Mouse (Mus musculus): ENCODE measurements at regions not wholly inside any gene's neighbourhood (a gene's known extent, or its start where the extent isn't known, plus 50 kb on each side); places are given as distances from the start of the nearest gene placed in this dataset.

DNA sequence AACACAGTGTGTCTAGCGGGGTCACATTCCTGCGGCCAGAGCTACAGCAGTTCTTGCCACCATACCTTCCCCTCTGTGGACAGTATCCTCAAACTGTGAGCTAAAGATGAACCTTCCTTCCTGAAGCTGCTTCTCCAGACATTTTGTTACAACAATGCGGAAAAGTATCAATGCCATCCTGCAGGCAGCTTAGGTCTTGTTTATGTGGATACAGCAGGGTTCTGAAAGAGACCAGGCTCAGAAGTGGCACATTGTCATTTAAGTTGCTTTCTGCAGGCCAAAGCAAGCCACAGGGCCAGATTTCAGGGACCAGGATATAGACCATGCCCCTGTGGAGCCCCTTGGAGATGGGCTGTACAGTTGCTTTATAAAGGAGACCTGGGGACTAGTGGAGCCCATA lies 188.3 kb upstream of the Sesn3 start:
- no peak overlapping the region for H3K4me3 ChIP-seq (ENCODE audit: low read depth, low read length)
- no peak overlapping the region for H3K9ac ChIP-seq (ENCODE audit: low read length)
- ATAC-seq, result no peak
- H3K27me3 ChIP-seq (replicated peaks; ENCODE audit: control insufficient read depth, insufficient read depth, low read length), result no peaks in the 10 kb centered on the region
- H3K27ac ChIP-seq (ENCODE audit: low read depth, low read length), result no peak overlapping the region
- no peaks in the 10 kb centered on the region for H3K36me3 ChIP-seq (ENCODE audit: control insufficient read depth, insufficient read depth, low read length)
- no peaks in the 10 kb centered on the region for H3K4me1 ChIP-seq (ENCODE audit: control insufficient read depth, insufficient read depth, low read length)
- no peaks in the 10 kb centered on the region for H3K9me3 ChIP-seq (replicated peaks; ENCODE audit: control insufficient read depth, low read length)
- WGBS, result 94% methylated on average over 3 of the region's 3 CpGs
- no peak overlapping the region for H3K4me2 ChIP-seq (ENCODE audit: low read length)
- DNase-seq (ENCODE audit: low spot score), result no peak

DNA sequence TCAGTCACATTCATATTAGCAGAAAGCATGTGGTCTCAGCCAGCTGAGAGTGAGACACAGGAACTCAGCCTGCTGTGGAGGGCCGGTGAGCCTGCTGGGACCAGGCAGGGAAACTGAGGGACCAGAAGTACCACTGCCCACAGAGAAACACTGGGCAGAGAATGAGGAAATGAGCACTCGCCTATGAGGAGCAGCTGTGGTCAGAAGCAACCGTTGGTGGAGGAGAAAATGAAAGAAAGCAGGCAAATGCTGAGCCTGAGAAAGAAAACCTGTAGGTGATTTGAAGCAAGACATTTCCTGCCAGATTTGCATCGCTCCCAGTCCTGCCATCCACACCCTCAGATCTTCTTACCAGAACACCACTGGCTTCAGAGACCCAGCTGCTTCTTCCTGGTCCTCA lies 187.0 kb upstream of the Sesn3 start:
- no peaks in the 10 kb centered on the region for H3K36me3 ChIP-seq (ENCODE audit: control insufficient read depth, insufficient read depth, low read length)
- H3K9ac ChIP-seq (ENCODE audit: low read length), result no peak overlapping the region
- H3K4me3 ChIP-seq (ENCODE audit: low read depth, low read length), result no peak overlapping the region
- 85% methylated on average over 4 of the region's 4 CpGs for WGBS
- no peak for DNase-seq (ENCODE audit: low spot score)
- H3K27ac ChIP-seq (ENCODE audit: low read depth, low read length), result no peak overlapping the region
- H3K9me3 ChIP-seq (replicated peaks; ENCODE audit: control insufficient read depth, low read length), result no peaks in the 10 kb centered on the region
- H3K4me2 ChIP-seq (ENCODE audit: low read length), result no peak overlapping the region
- H3K27me3 ChIP-seq (replicated peaks; ENCODE audit: control insufficient read depth, insufficient read depth, low read length), result no peaks in the 10 kb centered on the region
- no peaks in the 10 kb centered on the region for H3K4me1 ChIP-seq (ENCODE audit: control insufficient read depth, insufficient read depth, low read length)
- ATAC-seq, result no peak

DNA sequence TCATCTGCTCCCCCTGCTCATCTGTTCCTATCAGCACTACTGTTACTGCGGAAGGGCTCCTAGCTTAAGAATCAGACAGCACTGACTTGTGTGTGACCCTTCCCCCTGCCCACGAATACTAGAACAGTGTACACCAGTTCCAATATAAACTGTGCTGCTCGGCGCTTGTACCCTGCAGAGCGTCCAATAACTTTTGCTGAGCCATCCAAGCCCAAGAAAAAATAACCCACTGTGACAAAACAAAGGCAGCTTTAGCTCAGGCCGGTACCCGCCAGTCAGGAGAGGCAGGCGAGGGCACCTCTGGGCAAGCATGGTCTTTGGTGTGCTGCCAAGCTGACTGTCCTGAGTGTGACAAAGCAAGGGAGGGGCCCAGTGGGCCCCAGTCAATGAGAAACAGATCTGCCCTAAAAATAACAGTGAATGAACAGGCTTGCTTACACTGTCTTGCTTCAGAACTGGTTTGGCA lies 185.0 kb upstream of the Sesn3 start:
- H3K4me2 ChIP-seq (ENCODE audit: low read length), result no peak overlapping the region
- H3K27ac ChIP-seq (ENCODE audit: low read depth, low read length), result no peak overlapping the region
- H3K36me3 ChIP-seq (ENCODE audit: control insufficient read depth, insufficient read depth, low read length), result no peaks in the 10 kb centered on the region
- H3K4me1 ChIP-seq (ENCODE audit: control insufficient read depth, insufficient read depth, low read length), result no peaks in the 10 kb centered on the region
- H3K9me3 ChIP-seq (replicated peaks; ENCODE audit: control insufficient read depth, low read length), result no peaks in the 10 kb centered on the region
- ATAC-seq (peak; percentile 76), DNase-seq (ENCODE audit: low spot score) (peak; percentile 55)
- H3K27me3 ChIP-seq (replicated peaks; ENCODE audit: control insufficient read depth, insufficient read depth, low read length), result no peaks in the 10 kb centered on the region
- no peak overlapping the region for H3K9ac ChIP-seq (ENCODE audit: low read length)
- no peak overlapping the region for H3K4me3 ChIP-seq (ENCODE audit: low read depth, low read length)
- WGBS, result 38% methylated on average over 8 of the region's 8 CpGs

DNA sequence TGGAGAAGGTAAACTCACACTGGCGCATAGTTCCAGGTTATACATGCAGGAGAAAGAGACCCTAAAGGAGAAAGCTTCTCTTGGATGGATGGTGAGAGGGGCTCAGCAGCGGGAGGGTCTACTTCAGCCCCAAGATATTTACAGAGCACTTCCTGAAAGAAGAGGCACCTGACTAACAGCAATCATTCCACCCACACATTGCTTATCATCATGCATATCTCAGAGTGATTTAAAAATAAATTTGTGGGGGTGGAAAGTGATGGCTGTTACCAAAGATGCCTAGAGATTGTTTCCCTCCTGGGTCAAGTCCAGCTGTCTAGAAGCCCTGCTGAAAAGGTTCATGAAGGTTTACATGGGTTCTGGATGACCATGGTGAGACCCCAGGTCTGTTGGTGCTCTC lies 184.4 kb upstream of the Sesn3 start:
- WGBS, result 94% methylated on average over 2 of the region's 2 CpGs
- H3K9ac ChIP-seq (ENCODE audit: low read length), result no peak overlapping the region
- no peaks in the 10 kb centered on the region for H3K4me1 ChIP-seq (ENCODE audit: control insufficient read depth, insufficient read depth, low read length)
- no peak overlapping the region for H3K4me2 ChIP-seq (ENCODE audit: low read length)
- ATAC-seq, result no peak
- DNase-seq (ENCODE audit: low spot score), result no peak
- no peaks in the 10 kb centered on the region for H3K36me3 ChIP-seq (ENCODE audit: control insufficient read depth, insufficient read depth, low read length)
- no peaks in the 10 kb centered on the region for H3K27me3 ChIP-seq (replicated peaks; ENCODE audit: control insufficient read depth, insufficient read depth, low read length)
- no peaks in the 10 kb centered on the region for H3K9me3 ChIP-seq (replicated peaks; ENCODE audit: control insufficient read depth, low read length)
- H3K27ac ChIP-seq (ENCODE audit: low read depth, low read length), result no peak overlapping the region
- no peak overlapping the region for H3K4me3 ChIP-seq (ENCODE audit: low read depth, low read length)

DNA sequence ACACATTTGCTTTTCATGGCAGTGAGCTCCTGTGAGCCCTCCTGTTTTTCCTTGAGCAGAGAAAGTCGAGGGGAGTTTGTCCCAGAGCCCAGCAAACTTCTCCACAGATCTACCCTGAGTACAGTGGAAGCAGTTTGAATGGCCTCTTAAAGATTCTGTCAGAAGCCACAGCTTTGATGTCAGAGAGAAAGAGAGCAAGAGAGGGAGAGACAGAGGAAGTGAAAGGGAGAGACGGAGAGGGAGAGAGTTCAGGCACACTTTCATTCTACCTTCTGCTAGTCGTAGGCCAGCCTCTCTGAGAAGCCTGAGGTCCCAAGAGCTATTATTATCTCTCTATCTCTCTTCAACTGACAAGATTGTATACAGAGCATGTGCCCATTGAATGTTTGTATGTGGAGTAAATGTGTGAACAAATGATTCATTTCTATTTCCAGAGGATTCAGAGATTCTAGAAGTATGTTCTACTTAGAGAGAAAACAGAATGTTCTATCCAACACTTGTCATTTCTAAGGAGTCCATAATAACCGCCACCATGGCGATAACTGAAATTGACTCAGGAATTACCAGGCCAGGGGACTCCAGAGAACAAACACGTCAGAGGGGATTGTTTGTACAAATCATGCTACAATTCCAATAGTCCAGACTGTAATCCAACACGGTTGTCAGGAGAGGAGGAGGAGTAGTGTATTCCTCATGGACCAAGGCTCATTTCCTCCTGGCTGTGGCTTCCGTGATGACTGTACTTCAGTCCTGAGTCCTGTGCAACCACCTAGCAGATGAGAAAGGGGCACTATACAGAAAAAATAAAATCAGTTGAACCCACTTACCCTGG lies 183.6 kb upstream of the Sesn3 start:
- H3K27ac ChIP-seq (ENCODE audit: low read depth, low read length), result no peak overlapping the region
- no peak overlapping the region for H3K4me3 ChIP-seq (ENCODE audit: low read depth, low read length)
- no peaks in the 10 kb centered on the region for H3K4me1 ChIP-seq (ENCODE audit: control insufficient read depth, insufficient read depth, low read length)
- ATAC-seq, result no peak
- DNase-seq (ENCODE audit: low spot score), result no peak
- H3K9ac ChIP-seq (ENCODE audit: low read length), result no peak overlapping the region
- H3K36me3 ChIP-seq (ENCODE audit: control insufficient read depth, insufficient read depth, low read length), result no peaks in the 10 kb centered on the region
- WGBS, result 81% methylated on average over 8 of the region's 8 CpGs
- no peaks in the 10 kb centered on the region for H3K27me3 ChIP-seq (replicated peaks; ENCODE audit: control insufficient read depth, insufficient read depth, low read length)
- H3K9me3 ChIP-seq (replicated peaks; ENCODE audit: control insufficient read depth, low read length), result no peaks in the 10 kb centered on the region
- H3K4me2 ChIP-seq (ENCODE audit: low read length), result no peak overlapping the region

DNA sequence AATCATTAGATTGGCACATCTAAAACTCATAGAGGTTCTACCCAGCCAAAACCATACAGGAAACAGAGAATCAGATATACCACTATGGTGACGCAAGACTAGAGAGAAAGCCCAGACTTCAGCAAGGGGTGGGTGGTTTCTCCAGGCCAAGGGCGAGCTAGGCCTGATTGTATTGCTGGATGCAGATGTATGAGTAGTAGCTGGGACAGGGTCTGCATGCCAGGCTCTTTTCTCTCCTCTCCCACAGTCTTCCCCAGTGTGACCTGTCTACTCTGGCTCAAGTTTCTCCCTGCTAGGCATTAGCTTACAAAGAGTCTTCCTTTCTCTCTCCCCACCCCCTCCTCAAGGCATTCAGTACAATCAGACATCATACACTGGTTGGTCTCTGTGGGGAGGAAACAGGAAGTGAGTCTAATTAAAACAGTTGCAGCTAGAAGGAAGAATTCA lies 181.8 kb upstream of the Sesn3 start:
- Histone ChIP-seq H3K27me3 (replicated peaks; ENCODE audit: control insufficient read depth, insufficient read depth, low read length) (no peaks in the 10 kb centered on the region), H3K4me3 (ENCODE audit: low read depth, low read length) (no peak overlapping the region), H3K27ac (ENCODE audit: low read depth, low read length) (no peak overlapping the region), H3K9ac (ENCODE audit: low read length) (no peak overlapping the region), H3K9me3 (replicated peaks; ENCODE audit: control insufficient read depth, low read length) (no peaks in the 10 kb centered on the region), H3K36me3 (ENCODE audit: control insufficient read depth, insufficient read depth, low read length) (no peaks in the 10 kb centered on the region), H3K4me1 (ENCODE audit: control insufficient read depth, insufficient read depth, low read length) (no peaks in the 10 kb centered on the region), H3K4me2 (ENCODE audit: low read length) (no peak overlapping the region)
- ATAC-seq, result no peak
- 84% methylated on average over 2 of the region's 2 CpGs for WGBS
- DNase-seq (ENCODE audit: low spot score), result no peak

DNA sequence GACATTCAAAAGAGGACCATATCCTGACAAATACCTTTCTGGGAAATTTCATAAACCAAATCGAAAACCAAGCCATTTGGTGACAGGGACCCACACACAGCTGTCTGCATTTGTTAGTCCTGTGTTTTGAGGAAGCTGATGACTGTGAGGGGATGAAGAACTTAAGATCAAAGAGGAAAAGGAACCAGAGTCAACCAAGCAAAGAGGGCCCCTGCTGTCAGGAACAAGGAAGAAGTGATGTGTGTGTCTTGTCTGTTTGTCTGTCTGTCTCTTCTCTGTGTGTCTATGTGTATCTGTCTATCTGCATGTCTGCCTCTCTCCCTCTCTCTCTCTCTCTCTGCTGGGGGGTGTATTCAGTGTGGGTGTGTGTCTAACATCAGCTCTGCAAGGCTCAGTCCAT lies 171.3 kb upstream of the Sesn3 start:
- no peak overlapping the region for H3K27ac ChIP-seq (ENCODE audit: low read depth, low read length)
- H3K9me3 ChIP-seq (replicated peaks; ENCODE audit: control insufficient read depth, low read length), result no peaks in the 10 kb centered on the region
- no peak overlapping the region for H3K4me3 ChIP-seq (ENCODE audit: low read depth, low read length)
- H3K27me3 ChIP-seq (replicated peaks; ENCODE audit: control insufficient read depth, insufficient read depth, low read length), result no peaks in the 10 kb centered on the region
- no peak overlapping the region for H3K4me2 ChIP-seq (ENCODE audit: low read length)
- H3K9ac ChIP-seq (ENCODE audit: low read length), result no peak overlapping the region
- ATAC-seq (no peak), DNase-seq (ENCODE audit: low spot score) (no peak)
- WGBS, result 76% methylated on average over 1 of the region's 1 CpGs
- H3K4me1 ChIP-seq (ENCODE audit: control insufficient read depth, insufficient read depth, low read length), result no peaks in the 10 kb centered on the region
- H3K36me3 ChIP-seq (ENCODE audit: control insufficient read depth, insufficient read depth, low read length), result no peaks in the 10 kb centered on the region

DNA sequence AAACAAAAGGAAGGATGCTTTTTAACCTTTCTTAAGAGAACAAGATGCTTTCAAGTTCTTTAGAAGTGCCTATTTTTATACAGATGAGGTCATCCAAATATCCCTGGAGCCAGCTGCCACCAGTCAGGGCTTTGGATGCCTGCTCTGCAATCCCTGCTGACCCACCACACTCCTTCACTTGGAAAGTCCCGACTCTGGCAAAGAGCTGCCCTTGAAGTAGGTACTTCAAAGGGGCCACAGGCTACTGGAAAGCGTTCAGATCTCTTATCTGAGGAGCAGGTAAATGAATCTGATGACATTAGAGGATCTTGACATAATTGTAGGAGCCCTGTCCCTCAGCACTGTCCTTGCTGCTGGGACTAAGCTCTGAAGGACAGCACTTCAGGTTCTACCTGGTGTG lies 169.9 kb upstream of the Sesn3 start:
- H3K9ac ChIP-seq (ENCODE audit: low read length), result no peak overlapping the region
- no peak overlapping the region for H3K27ac ChIP-seq (ENCODE audit: low read depth, low read length)
- ATAC-seq, result no peak
- H3K4me2 ChIP-seq (ENCODE audit: low read length), result no peak overlapping the region
- H3K27me3 ChIP-seq (replicated peaks; ENCODE audit: control insufficient read depth, insufficient read depth, low read length), result no peaks in the 10 kb centered on the region
- H3K4me1 ChIP-seq (ENCODE audit: control insufficient read depth, insufficient read depth, low read length), result no peaks in the 10 kb centered on the region
- WGBS, result 57% methylated on average over 2 of the region's 2 CpGs
- no peak for DNase-seq (ENCODE audit: low spot score)
- no peaks in the 10 kb centered on the region for H3K9me3 ChIP-seq (replicated peaks; ENCODE audit: control insufficient read depth, low read length)
- H3K4me3 ChIP-seq (ENCODE audit: low read depth, low read length), result no peak overlapping the region
- no peaks in the 10 kb centered on the region for H3K36me3 ChIP-seq (ENCODE audit: control insufficient read depth, insufficient read depth, low read length)

DNA sequence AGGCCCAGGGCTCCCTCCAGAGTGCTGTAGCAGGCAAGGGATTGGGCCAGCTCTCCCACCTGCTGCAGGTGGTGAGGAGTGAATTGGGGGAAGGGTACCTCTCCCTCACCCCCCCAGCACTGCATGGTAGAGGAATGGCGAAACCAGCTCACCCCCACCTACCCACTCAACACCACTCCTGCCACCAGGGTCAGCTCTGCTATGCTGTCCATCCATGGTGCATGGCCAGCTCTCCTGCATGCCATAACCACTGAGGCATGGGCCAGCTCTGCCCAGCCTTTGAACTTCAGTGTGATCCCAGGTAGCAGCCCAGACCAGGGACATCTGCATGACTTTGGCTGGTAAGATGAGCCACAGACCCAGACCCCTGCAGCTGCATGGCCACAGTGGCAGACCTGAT lies 168.5 kb upstream of the Sesn3 start:
- ATAC-seq, result no peak

More for the DNA sequence above, 168.5 kb upstream of the Sesn3 start:
- no peak overlapping the region for H3K9ac ChIP-seq (ENCODE audit: low read length)
- H3K9me3 ChIP-seq (replicated peaks; ENCODE audit: control insufficient read depth, low read length), result no peaks in the 10 kb centered on the region
- no peaks in the 10 kb centered on the region for H3K36me3 ChIP-seq (ENCODE audit: control insufficient read depth, insufficient read depth, low read length)
- no peak overlapping the region for H3K4me3 ChIP-seq (ENCODE audit: low read depth, low read length)
- H3K4me1 ChIP-seq (ENCODE audit: control insufficient read depth, insufficient read depth, low read length), result no peaks in the 10 kb centered on the region; the same call in 1 of the 2 replicates
- no peak overlapping the region for H3K4me2 ChIP-seq (ENCODE audit: low read length)
- 90% methylated on average over 1 of the region's 1 CpGs for WGBS
- no peak for DNase-seq (ENCODE audit: low spot score)
- H3K27me3 ChIP-seq (replicated peaks; ENCODE audit: control insufficient read depth, insufficient read depth, low read length), result no peaks in the 10 kb centered on the region
- H3K27ac ChIP-seq (ENCODE audit: low read depth, low read length), result no peak overlapping the region
